Mouse (Mus musculus) heart, postnatal 10 days (tissue): ENCODE data around the gene Stard9. TPM values are rescaled to one million over a fixed set of nuclear protein-coding genes. Genes with fewer than 3 reads are reported as not detected.
"Not testable (repeated sequence)": the region's sequence is repeated elsewhere in the genome, so short reads cannot be mapped to it uniquely, and the experiment has no call there.

Experiments
- DNase-seq, 2 experiments: peaks; one replicate each; pipeline ENCODE4 v3.0.0; 2021
- intact Hi-C: fragments of 180-260 bp; cut with DNase I; formaldehyde crosslinking; loops from one replicate; pipeline ENCODE4 v1.15.1; 2025
- total RNA-seq, 2 experiments: library from RNA; stranded (reverse); gene quantifications; 2 replicates each; pipeline ENCODE4 v1.2.3; 2021

Stard9 gene
- total RNA-seq, 2 experiments from 2014 or later: 17.4 to 18.9 TPM

DNA sequence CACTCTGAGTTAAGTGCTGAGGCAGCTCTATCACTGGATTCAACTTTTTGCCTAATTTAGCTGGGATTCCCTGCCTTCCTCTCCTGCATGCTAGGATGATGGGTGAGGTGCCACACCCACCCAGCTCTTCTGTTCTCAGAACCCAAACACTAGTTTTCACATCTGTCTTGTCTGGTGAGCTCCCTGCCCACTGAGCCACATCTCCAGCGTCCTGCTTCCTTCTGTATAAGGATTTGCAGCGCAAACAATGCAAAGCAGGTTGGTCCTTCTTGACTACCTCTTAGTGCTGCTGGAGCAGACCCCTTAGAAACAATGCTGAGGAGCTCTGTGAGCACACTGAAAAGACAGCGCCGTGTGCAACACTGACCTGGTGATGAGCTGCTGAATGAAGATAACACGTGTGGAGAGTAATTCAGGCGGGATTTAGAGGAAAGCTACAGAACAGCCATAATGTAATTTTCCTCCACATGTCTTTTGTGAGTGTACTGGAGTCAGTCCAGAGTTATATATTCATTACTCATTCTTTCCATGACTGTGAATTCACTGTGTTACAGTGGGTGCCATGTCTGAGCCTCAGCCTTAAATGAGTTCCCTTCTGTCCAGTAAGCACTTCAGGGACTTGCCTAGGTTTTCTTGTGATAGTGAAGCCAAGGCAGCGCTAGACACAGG is 23.5 kb downstream of the Stard9 start:
- intact Hi-C loops: no loop called here
- DNase-seq: peak in 1 of 2 experiments; percentile 35

DNA sequence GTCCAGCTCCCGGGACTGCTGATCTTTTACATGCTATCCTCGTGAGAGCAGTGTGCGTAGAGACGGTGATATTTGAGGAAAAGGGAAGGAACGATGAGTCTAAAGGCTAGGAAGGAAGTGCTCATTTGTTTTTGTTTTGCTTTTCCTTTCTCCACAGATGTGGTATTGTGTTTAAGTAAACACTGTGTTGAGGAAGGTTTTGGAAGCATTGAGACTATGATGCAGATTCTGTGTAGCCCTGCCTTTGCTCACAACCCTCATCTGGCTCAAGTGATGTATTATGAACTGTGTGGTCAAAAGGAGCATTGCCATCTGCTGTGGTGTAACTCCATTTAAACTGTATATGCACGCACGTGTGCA is 24.0 kb downstream of the Stard9 start:
- intact Hi-C loops: no loop called here
- DNase-seq: no peak

DNA sequence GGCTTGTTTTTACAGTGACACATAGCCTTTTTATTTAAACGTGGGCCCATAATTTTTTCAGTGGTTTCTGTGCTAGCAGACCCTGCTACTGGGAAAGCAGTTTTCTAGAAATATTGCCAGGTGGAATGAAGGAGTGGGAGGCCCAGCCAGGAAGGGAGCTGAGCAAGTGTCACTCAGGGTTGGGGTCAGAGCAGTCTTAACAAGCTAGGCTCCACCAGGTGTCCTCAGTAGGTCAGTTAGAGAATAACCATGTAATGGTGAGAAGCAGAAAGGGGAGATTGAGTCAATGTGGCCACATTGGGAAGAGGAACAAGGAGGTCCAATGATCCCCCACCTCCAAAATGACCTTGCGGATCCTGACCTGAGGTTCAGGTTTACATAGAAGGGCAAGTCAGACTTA is 25.8 kb downstream of the Stard9 start:
- intact Hi-C loops: no loop called here
- no peak for DNase-seq

DNA sequence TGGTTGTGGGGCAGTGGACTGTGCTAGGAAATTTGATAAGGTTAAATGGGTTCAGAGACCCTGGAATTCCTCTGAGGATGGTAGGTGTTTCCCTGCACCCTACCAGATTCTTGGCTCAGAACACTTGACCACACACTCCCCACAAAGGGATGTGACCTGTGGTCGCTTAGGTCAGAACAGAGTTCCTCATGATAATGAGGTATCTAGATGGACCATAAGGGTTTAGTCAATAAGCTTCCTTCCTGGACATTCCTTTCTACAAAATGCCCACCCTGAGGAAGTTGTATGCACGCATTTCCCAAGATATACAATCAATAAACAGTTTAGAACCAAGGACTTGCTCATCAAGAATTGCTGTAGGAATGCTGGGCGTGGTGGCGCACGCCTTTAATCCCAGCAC is 27.0 kb downstream of the Stard9 start:
- intact Hi-C loops: no loop called here
- no peak for DNase-seq

DNA sequence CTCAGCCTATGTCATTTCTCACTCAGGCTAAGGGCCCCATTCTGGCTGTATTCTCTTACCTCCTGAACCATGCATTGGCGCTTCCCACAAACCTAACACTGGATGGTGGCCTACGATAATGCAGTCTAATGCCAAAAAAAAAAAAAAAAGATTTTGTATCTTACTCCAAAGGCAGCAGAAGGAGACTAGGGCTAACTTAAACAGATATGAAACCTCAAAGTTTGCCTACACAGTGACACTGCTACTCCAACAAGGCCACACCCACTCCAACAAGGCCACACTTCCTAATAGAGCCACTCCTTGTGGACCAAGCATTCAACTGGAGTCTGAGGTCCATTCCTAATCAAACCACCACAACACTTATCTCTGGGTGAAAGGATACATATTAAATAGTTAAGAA is 27.8 kb downstream of the Stard9 start:
- intact Hi-C loops: no loop called here
- DNase-seq: no peak

DNA sequence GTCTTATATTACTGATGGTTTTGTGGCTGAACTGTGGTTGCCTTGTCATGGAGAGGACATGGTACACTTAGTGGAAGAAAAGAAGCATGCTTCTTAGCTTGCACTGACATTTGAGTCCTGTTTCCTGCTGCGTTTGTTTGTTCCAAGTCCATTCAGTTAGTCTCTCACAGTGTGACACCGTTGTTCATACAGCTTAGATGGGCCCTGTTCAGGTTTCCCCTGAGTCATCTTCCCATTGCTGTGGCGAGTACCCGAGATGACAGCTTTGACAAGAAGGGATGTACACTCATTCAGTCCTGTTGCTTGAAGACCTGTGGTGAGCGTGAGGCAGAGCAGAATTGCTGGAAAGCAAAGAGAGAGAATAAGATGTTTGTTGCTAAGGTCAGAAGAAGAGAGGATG is 29.6 kb downstream of the Stard9 start:
- no peak for DNase-seq
- intact Hi-C loops: no loop called here

DNA sequence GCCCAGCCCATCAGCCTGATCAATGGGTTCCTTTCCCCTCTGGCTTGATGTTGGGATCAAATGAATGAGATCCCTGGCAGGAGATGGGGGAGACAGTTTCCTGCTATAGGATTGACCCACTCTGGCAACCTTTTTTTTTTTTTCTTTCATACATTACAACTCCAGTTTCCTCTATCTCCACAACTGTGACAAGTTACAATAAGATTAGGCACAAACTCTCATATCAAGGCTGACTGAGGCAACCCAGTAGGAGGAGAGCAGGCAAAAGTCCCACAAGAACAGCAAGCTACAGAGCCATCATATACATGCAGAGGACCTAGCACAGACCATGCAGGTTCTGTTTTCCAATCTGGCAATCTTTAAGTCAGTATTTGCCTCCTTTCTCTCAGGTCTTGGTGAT is 30.4 kb downstream of the Stard9 start:
- intact Hi-C loops: no loop called here
- no peak for DNase-seq

DNA sequence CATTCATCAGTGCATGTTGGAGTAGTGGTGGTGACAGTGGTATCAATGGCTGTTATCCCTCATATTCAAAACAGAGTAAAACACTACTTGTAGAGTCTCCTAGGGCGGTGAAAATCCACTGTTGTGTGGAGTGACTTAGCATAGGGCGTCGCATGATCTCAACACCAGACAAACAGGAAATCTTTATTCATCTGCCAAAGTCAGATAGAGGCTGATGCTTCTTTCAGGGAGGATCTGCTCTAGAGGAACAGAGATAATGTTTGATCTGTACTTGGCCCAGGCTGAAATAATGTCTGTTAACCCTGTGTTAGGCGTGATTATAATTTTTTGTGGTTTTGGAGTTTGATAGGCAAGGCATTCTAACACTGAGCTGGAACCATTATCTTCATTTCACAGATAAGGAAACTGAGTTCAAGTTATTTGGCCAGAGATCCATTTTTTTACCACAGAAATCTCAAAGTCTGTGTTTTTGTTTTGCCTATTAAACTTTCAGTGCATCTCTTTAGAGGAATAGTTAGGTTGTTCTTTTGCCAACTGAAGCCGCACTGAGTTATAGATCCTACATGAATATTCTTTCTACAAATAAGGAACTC is 31.7 kb downstream of the Stard9 start:
- no peak for DNase-seq
- intact Hi-C loops: loop anchor here (5.0 kb wide), 1 partner anchor 33 kb away; the partner anchor contains the start of gene Stard9

DNA sequence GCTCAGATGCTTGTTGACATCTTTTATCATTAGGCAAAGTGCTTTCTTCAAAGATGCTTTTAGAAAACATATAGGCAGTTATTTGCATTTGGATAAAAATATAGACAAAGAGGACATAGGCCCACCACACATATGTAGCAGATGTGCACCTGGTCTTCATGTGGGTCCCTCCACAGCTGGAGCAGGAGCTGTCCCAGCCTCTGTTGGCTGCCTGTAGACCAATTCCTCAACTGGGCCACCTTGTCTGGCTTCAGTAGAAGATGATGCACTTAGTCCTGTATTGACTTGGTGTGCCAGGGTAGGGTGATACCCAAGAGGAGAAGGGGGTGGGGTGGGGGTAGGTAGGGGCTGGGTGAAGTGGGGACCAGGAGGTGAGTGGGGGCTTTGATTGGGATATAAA is 33.8 kb downstream of the Stard9 start:
- intact Hi-C loops: loop anchor here (5.0 kb wide), 1 partner anchor 35 kb away; the partner anchor contains the start of gene Stard9
- DNase-seq: no peak

DNA sequence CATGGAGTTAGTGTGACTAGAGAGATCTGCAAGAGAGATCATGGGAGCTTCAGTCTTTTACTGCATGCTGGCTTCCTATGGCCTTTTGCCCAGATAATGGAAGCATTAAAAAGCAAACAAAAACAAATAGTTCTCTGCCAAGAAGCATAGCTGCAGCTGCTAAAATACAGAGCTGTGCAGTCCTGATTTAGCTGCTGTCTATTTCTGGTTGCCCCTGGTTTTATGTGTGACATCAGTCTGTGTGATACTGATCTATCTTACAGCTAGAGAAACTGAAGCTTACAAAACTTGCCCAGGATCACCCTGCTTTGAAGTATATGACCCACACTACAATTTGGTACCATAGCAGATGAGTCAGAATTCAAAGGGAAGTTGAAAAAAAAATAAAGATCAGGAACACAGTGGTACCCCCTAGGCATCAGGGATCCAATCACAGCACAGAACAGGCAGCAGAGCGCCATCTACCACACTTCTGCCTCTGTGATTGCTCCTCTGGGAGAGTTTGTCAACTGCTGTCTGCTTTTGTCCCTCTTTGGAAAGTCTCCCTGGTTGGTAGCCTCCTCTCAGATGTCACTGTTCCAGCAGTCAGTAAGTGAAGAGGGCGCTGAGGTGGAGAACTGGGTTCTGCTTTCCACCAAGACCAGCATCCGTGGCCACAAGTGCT is 34.7 kb downstream of the Stard9 start:
- intact Hi-C loops: loop anchor here (5.0 kb wide), 1 partner anchor 36 kb away; the partner anchor contains the start of gene Stard9
- DNase-seq: peak in 1 of 2 experiments; percentile 22

DNA sequence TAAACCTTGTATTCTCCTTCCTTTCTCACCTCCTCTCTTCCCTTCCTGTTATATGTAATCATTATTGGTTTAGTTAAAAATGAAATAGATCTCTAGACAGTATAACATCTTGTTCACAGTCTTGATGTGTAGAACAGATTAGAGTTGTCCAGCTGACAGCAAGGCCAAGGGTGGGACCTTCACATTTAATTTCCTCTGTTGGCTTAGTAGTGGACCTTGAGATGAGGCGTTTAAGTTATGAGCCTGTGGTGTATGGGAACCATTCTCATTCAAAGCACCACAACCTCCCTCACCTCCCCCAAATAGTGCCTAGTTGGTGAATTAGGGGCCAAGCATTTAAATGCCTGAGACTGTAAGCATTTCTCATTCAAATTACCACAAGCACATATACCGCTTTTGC is 38.5 kb downstream of the Stard9 start:
- intact Hi-C loops: no loop called here
- DNase-seq: no peak

DNA sequence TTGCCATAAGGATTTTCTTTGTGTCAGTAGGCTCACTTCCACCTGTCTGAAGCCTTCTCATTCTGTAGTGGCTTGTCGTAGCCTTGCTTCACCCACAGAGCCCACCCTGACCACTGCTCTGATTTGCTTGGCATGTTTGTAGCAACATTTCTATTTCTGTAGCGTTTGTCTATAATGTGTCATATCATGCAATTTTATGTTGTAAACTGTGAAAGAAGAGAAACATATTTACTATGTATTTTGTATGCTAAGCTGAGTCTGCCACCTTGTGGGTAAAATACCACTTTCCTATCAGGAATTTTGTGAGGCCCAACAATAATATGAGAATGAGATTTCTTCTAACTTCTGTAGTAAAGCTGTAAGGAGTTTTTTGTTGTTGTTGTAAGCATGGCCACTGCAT is 41.3 kb downstream of the Stard9 start:
- peak in 1 of 2 experiments; percentile 19 for DNase-seq
- intact Hi-C loops: loop anchor here (2.0 kb wide), 2 partner anchors 61 to 191 kb away; partner anchors contain the start of genes Haus2 and Lrrc57

DNA sequence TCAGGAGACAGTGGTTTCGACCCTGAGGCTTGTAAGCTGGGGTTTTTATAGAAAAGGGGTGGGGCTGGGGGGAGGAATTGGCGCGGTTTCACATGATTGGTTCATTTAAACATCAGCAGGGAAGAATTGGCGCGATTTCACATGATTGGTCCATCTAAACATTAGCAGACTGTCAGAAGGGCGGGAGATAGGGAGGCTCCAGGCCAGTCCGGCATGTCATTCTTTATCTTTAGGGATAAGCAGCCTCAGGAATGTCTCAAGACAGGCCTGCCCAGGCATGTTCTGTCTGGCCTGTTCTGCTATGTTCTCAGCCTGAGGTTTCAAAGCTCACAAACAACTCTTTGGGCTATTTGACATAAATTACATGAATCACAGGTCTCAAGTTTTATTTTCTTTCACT is 52.2 kb downstream of the Stard9 start:
- DNase-seq: peak; percentile 24 to 29
- intact Hi-C loops: not testable (repeated sequence)

DNA sequence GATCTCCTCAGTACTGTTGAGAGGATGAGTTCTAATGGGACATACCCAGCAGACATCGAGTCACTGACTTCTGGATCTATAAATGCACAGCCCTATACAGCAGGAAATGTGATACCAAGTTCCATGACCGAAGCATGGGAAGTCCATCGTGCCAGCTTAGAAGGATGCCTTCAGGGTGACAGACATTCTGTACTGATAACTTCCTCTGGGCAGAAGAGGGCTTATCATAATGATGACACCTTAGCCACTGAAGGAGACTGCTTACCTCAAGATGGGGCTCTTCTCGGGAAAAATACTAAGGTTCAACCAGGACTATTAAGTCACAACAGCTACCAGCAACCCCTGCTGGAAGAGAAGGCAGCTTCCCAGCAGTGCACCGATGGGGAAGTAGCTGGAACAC is 68.8 kb downstream of the Stard9 start:
- intact Hi-C loops: no loop called here
- DNase-seq: no peak

DNA sequence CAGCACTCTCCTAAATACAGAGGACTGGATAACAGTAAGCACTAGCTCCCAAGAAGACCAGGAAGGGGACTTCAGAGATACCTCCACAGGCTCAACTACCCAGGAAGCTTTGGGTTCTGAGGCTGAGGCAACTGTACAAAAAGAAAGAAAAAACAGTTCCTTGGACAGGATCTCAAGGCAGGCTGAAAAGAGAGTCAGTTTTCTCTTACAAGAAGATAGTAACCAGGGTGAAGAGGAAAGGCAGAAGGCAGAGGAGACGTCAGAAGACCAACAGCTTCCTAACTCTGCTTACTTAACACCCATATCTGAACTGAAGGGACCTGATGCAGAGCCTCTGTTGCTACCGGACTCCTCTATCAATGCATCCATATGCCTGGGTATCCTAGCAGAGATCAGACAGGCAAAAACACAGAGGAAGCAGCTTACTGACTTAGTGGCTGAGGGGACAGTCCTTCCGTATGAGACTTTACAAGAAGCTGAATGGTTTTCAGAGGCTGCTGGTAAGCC is 71.5 kb downstream of the Stard9 start:
- DNase-seq: no peak
- intact Hi-C loops: no loop called here

DNA sequence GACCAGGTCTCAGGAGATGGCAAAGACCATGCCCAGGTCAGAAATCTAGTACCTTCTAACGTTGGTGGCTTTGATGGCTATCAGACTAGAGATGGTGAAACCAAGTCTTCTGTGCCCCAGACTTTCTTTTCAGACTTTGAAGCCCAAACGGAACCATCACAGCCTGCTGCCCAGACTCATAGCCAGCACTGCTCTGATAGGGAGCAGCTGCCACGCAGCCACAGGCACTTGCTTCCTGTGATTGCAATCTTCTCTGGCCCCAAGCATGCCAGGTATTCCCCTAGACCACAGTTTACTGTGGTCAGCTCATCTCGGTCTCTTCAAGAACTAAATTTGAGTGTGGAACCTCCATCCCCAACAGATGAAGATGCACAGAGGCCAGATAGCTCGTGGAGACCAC is 73.8 kb downstream of the Stard9 start:
- intact Hi-C loops: no loop called here

DNA sequence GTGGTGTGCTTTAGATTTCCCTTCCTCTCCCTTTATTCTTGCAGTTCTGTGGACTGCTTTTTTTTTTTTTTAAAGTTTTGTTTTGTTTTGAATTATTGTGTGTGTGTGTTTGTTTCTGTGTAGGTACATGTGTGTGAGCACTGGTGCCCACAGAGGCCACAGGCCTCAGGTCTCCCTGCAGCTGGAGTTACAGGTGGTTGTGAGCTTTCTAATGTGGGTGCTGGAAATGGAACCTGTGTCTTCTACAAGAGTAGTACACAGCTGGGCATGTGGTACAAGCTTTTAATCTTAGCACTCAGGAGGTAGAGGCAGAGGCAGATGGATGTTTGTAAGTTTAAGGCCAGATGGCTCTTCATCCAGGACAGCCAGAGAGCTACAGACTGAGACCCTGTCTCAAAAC is 78.1 kb downstream of the Stard9 start:
- no peak for DNase-seq
- intact Hi-C loops: no loop called here

More for the DNA sequence above, 73.8 kb downstream of the Stard9 start:
- DNase-seq: no peak

DNA sequence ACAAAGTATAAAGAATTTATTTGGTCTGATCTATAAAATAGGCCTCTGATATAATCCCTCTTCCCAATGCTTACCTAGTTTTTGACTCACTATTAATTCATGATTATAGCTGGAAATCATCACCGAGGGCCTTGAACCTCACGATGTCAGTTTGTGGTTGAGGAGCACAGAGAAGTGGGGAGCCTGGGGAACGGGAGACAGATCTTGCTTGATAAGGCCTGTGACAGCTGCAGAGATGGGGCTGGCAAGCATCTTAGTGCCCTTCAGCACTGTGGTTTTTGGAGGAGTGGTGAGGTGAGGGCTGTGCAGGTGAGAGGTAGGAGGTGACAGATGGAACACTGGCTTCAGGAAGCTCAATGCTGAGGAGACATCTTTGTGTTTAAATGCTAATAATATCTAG is 81.2 kb downstream of the Stard9 start:
- intact Hi-C loops: no loop called here
- DNase-seq: no peak

DNA sequence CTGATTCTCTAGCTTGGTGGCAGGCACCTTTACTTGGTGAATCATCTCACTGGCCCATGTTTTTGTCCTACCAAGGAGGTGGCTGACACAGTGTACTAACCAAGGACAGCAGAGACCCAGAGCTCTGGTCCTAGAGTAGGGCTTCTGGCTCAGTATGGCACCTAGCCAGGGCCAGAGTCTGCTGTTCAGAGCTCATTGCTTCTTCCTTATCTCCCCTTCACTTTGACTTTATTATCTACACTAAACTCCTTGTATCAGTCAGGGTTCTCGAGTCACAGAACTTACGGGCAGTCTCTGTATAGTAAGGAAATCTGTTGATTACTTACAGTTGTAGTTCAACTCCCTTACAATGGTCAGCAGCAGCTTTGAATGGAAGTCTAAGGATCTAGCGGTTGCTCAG is 82.0 kb downstream of the Stard9 start:
- intact Hi-C loops: no loop called here
- no peak for DNase-seq

DNA sequence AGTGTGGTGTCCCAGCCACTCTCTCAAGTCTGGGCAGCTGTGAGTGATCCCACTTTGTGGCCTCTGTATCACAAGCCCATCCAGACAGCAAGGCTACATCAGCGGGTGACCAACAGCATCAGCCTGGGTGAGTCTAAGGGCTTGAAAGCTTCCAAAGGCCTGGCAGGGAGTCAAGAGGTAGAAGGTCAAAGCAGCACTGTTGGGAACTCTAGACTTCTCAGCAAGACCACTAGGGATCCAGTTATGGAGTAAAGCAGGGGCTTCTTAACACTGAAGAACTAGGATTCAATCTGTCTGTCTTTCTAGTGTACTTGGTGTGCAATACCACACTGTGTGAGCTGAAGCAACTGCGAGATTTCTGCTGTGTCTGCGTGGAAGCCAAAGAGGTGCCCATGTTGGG is 84.5 kb downstream of the Stard9 start:
- intact Hi-C loops: no loop called here
- DNase-seq: no peak

DNA sequence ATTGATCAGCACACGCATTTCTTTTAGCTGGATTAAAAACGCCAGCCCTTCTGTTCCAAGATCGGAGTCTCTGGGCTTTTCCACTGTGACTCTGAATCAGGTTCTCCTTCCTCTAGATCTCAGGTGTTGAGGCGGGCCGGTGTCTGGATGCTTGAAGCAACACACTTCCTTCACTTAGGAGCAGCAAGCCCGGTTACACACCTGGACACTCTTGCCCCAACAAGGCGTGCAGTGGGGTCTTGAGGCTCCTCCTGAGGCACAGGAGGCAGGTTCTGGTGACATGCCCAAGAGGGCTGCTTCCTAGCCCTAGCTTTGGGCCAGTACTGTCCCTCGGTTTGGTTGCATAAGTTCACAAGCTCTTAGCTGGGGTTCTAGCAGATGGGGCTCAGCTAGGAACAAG is 89.6 kb downstream of the Stard9 start:
- no peak for DNase-seq
- intact Hi-C loops: no loop called here

DNA sequence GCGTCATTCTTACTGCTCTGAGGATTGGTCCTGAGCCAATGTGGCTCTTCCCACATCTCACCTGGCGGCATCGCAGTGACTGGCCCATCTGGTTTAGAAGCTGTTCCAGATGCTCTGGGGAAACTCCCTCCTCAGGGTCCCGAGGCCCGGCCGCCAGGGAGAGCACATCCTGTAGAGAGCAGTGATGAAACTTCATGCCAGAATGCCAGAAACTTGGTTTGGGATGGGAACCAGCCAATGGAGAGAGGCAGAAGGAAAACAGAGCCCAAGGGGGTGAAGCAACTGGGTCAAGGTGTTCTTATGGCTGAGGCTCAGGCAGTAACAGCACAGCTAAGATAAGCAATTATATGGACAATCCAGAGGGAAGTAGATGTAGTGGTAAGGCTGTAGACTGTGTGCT is 91.9 kb downstream of the Stard9 start:
- intact Hi-C loops: no loop called here
- no peak for DNase-seq
